Mouse (Mus musculus) activated CD4-positive, CD25-positive, alpha-beta regulatory T cell, adult 4 months (primary cell): ENCODE data around the gene Ikzf4. TPM values are rescaled to one million over a fixed set of nuclear protein-coding genes. Genes with fewer than 3 reads are reported as not detected.
"Not testable (repeated sequence)": the region's sequence is repeated elsewhere in the genome, so short reads cannot be mapped to it uniquely, and the experiment has no call there.

Source experiments
- ATAC-seq: one replicate; pipeline ENCODE4 v1.8.0; 2017
- polyA plus RNA-seq, 2 experiments: library from polyadenylated mRNA; unstranded; fragments of 100-300 nt; shearing (Covaris generic); gene quantifications; one replicate each; pipeline ENCODE4 v1.2.1; 2017

Gene Ikzf4
- polyA plus RNA-seq, 2 experiments from 2014 or later, result 103 to 107 TPM

GRCm38 (mm10) chr10:128639999-128640398 lies 5.8 kb downstream of the Ikzf4 start:
- ATAC-seq, result no peak

- ATAC-seq, result peak; percentile 91
Observed at GRCm38 (mm10) chr10:128637011-128637410, 8.8 kb downstream of the Ikzf4 start.

GRCm38 (mm10) chr10:128636561-128636960 lies 9.2 kb downstream of the Ikzf4 start:
- peak; percentile 20 for ATAC-seq

- ATAC-seq, result no peak
Observed at GRCm38 (mm10) chr10:128635697-128636096, 10.1 kb downstream of the Ikzf4 start.

GRCm38 (mm10) chr10:128631571-128631970 lies 14.2 kb downstream of the Ikzf4 start:
- no peak for ATAC-seq

GRCm38 (mm10) chr10:128630306-128630705 lies 15.5 kb downstream of the Ikzf4 start:
- ATAC-seq, result not testable (repeated sequence)

GRCm38 (mm10) chr10:128629746-128630145 lies 16.0 kb downstream of the Ikzf4 start:
- no peak for ATAC-seq

- ATAC-seq, result no peak
Observed at GRCm38 (mm10) chr10:128627398-128628317, 18.1 kb downstream of the Ikzf4 start.

- peak; percentile 97 for ATAC-seq
Observed at GRCm38 (mm10) chr10:128626311-128627310, 19.2 kb downstream of the Ikzf4 start, which contains the start of gene Rps26. TSS of gene Rps26 (minus strand) at chr10:128626747.

- no peak for ATAC-seq
Observed at GRCm38 (mm10) chr10:128625287-128625894, 20.4 kb downstream of the Ikzf4 start.

GRCm38 (mm10) chr10:128623106-128623613 lies 22.6 kb downstream of the Ikzf4 start:
- not testable (repeated sequence) for ATAC-seq

- ATAC-seq, result no peak
Observed at GRCm38 (mm10) chr10:128622702-128623101, 23.1 kb downstream of the Ikzf4 start.

- no peak for ATAC-seq
Observed at GRCm38 (mm10) chr10:128621986-128622520, 23.7 kb downstream of the Ikzf4 start.

- ATAC-seq, result no peak
Observed at GRCm38 (mm10) chr10:128620241-128620640, 25.6 kb downstream of the Ikzf4 start.

- not testable (repeated sequence) for ATAC-seq
Observed at GRCm38 (mm10) chr10:128619148-128619547, 26.6 kb downstream of the Ikzf4 start.

GRCm38 (mm10) chr10:128618570-128618969 lies 27.2 kb downstream of the Ikzf4 start:
- ATAC-seq, result no peak

GRCm38 (mm10) chr10:128615798-128616448 lies 29.9 kb downstream of the Ikzf4 start:
- not testable (repeated sequence) for ATAC-seq

- no peak for ATAC-seq
Observed at GRCm38 (mm10) chr10:128614934-128615333, 30.9 kb downstream of the Ikzf4 start.

GRCm38 (mm10) chr10:128613820-128614219 lies 32.0 kb downstream of the Ikzf4 start:
- ATAC-seq, result not testable (repeated sequence)

- peak; percentile 70 for ATAC-seq
Observed at GRCm38 (mm10) chr10:128613154-128613440, 32.7 kb downstream of the Ikzf4 start.

- ATAC-seq, result peak; percentile 89
Observed at GRCm38 (mm10) chr10:128612433-128613153, 33.2 kb downstream of the Ikzf4 start.
